Mouse (Mus musculus) naive thymus-derived CD4-positive, alpha-beta T cell, adult 2 months (primary cell): ENCODE measurements around the gene Cct8.

ENCODE experiments used
- DNase-seq: peaks from one replicate; pipeline ENCODE4 v3.0.0-alpha.2; 2011; ENCODE audit warnings: low read depth

The Cct8 gene

DNA sequence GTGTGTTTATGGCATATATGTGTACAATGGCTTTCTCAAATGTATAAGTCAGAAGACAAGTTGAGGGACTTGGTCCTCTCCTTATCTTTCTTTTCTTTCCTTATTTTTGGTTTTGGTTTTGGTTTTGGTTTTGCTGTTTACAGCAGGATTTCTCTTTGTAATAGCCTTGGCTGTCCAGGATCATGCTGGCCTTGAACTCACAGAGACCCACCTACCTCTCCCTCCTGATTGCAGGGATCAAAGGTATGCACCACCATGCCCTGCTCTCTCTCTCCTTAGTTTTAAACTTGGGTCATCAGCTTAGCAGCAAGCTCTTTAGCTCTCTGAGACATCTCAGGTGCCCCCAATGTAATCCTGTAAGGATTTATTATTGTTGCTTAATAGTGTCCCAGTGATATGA is 50.6 kb downstream of the Cct8 start:
- DNase-seq = no peak

- DNase-seq = no peak
Observed at GRCm38 (mm10) chr16:87444071-87444470, 51.6 kb downstream of the Cct8 start.

GRCm38 (mm10) chr16:87443245-87443644 is 52.4 kb downstream of the Cct8 start:
- no peak for DNase-seq

- no peak for DNase-seq
Observed at GRCm38 (mm10) chr16:87442291-87442690, 53.4 kb downstream of the Cct8 start.

- peak; percentile 66 for DNase-seq
Observed at GRCm38 (mm10) chr16:87441089-87441488, 54.6 kb downstream of the Cct8 start.

DNA sequence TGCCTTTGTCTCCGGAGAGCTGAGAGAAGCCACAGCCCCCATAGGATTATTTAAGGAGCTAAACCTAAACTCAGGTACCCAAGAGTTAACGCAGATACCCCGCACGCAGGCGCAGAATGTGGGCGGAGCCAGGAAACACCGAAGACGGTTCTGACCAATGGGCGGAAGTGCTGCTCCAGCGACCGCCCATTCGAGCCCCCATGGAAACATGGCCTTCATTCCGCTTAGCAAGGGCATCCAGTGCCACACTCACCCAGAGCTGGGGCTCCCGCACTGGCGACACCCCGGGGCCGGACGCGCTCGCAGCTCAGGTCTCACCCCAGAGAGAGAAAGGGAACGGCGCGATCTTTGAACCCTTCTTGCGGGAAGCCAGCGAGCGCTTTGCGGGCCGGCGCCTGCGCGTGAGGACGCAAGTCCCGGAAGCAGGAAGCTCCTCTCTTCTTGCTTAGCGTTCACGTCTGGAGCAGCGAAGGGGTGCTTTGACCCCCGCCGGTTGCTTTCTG is 55.4 kb downstream of the Cct8 start, which contains the start of gene Rwdd2b:
Gene Rwdd2b (minus strand): TSS at position 390 of the 503 bp plus-strand sequence.
- DNase-seq = peak; percentile 97

GRCm38 (mm10) chr16:87438697-87439096 is 57.0 kb downstream of the Cct8 start:
- no peak for DNase-seq

- no peak for DNase-seq
Observed at GRCm38 (mm10) chr16:87437096-87437495, 58.6 kb downstream of the Cct8 start.

- no peak for DNase-seq
Observed at GRCm38 (mm10) chr16:87435411-87436205, 60.1 kb downstream of the Cct8 start.

GRCm38 (mm10) chr16:87434946-87435345 is 60.7 kb downstream of the Cct8 start:
- DNase-seq = no peak

DNA sequence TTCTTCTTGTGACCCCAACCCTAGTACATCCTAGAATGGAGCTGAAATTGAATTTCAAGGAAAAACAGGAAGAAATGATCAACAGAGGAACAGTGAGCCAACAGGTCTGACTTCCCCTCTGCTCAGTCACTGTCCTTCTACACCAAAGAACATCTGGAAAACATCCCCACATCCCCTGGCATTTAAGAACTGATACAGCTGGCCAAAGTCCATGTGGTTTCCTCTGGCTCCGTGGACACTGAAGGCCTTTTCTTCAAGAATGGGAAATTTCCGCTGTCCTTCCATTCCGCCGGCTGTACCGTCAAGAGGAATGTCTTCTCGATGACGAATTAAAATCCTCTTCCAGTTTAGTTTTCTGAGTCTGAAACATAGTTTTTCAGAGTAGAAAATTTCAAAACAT is 61.4 kb downstream of the Cct8 start:
- DNase-seq = no peak
